Mouse (Mus musculus) embryo, embryonic 11 days (tissue): ENCODE data around the gene Ltbr.

Source experiments
- DNase-seq: peaks from one replicate; pipeline ENCODE4 v3.0.0-alpha.2; 2015

Gene Ltbr

DNA sequence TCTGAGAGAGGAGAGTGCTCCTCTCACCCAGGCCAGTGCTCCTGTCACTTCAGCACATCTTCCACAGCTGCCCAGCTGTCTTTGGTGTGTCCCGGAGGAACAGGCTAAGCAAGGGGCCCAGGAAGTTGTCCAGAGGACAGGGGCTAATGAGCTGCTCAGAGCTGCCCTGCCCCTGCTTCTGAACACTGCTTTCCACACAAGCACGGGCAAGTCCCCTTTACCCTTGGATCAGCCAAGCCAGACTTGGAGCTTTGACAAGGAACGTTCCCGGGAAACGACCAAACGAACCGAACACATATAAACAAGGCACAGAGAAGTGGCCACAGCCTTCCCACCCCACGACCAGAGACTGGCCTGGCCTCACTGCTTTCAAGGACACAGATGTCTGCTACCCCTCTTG lies 30.4 kb upstream of the Ltbr start:
- DNase-seq, result no peak

DNA sequence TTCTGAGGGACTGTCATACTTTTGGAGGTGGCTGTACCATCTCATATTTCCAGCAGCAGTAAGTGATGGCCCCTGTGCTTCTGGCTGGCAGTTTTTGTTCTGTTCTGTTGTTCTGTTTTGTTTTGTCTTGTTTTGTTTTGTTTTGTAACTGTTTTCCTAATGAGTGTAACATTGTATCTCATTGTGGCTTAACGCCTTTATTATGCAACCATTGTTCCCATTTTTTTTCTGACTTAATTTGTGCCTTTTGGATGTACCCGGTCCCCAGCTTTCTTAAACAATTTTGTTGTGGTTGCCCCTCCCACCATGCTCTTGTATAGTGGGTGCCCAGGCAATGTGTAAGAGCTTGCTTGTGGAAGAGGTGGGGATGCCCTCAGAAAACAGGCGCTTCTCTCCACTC lies 28.5 kb upstream of the Ltbr start:
- DNase-seq, result no peak

DNA sequence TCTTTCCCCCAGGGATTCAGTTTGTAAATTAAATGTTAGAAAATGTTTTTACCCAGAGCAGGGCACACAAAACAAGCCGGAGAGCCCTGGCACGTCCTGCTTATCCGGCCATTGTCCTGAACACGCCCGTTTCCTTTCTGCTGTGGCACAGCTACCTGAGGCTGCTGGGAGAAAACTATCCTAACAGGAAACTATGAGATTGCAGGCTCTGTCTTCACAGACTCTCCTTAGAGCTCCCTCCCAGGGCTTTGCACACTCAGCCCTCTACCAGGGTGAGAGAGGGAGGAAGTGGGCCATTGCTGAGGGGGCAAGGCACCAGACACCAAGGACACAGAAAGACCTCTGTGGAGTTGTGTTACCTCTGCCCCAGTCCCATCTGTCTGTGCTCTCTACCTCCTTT lies 26.6 kb upstream of the Ltbr start:
- no peak for DNase-seq

DNA sequence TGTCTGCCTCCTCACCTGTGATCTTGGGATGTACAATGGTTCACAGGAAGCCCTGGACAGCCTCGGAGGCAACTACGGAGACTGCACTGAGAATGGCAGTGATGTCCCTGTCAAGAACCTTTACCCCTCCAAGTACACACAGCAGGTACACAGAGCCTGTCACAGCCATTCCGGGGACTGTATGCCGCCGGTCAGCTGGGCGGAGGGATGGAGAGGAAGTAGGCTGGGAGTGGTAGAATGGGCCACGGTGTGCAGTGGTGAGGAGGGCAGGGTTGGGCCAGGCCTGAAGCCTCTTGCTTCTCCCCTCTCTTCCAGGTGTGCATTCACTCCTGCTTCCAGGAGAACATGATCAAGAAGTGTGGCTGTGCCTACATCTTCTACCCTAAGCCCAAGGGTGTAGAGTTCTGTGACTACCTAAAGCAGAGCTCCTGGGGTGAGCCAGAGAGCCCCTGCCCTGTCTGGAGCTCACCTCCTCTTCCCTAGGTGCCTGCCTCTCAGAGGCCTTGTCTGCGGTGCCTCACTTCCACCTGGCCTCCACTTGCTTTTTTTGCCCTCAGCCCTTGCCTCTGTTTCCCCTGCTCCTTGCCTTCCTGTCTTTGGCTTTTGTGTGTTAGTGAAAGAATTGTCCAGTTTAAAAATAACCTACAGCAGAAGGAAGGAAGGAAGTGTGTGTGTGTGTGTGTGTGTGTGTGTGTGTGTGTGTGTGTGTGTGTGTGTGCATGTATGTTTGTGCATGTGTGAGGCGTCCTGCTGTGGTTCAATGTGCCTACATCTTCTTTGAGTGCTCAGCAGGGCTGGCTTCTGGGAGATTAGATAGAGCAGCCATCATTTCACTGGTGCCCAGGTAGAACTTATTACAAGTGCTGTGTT lies 25.3 kb upstream of the Ltbr start:
- no peak for DNase-seq

DNA sequence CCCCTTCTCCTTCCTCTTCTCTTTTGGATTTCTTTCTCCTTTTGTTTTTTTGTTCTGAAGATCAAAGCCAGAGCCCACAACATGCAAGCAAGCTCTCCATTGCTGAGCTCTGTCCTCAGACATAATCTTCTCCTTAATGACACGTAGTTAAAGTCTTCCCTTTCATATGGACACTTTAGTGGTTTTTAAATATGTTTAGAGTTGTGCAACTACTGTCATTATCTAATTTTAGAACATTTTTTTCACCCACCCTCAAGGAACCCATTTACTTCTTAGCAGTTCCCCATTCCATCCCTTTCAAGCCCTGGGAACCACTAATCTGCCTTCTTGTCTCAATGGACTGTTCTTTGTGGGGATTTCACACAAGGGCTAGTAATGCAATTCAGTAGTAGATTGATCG lies 20.7 kb upstream of the Ltbr start:
- DNase-seq, result no peak

DNA sequence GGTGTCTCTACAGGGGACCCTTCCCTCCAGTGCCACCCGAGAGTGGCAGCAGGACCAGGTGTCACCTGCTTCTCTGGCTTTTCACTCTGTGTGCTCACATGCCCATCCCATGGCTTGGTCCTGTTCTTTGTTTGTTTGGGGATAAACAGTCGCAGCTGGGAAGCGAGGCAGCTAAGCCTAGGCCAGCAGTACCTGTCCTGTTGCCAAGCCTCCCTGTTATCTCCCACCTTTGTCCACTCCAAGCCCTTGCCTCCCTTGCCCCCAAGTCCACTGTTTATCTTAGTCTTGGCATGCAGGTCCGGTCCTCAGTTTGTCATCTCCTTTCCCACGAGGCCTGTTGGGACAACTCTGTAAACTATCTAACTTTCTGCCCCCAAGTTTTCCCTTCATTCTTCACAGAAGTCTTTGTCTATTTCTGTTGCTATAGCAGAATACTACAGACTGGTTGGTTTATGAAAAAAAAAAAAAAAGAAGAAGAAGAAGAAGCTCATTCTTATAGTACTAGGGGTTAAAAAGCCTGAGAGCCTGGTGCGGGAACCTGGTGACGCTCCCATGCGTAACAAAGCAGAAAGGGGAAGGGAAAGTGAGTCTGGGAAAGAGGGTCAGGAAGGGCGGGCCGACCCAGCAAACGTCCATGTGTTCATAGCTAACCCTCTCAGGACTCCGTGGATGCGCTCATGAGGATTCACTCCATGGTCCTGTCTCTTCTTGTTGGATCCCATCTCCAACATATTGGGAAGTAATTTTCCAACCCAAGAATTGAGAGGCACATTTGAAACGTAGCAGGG lies 19.6 kb upstream of the Ltbr start:
- DNase-seq, result no peak

DNA sequence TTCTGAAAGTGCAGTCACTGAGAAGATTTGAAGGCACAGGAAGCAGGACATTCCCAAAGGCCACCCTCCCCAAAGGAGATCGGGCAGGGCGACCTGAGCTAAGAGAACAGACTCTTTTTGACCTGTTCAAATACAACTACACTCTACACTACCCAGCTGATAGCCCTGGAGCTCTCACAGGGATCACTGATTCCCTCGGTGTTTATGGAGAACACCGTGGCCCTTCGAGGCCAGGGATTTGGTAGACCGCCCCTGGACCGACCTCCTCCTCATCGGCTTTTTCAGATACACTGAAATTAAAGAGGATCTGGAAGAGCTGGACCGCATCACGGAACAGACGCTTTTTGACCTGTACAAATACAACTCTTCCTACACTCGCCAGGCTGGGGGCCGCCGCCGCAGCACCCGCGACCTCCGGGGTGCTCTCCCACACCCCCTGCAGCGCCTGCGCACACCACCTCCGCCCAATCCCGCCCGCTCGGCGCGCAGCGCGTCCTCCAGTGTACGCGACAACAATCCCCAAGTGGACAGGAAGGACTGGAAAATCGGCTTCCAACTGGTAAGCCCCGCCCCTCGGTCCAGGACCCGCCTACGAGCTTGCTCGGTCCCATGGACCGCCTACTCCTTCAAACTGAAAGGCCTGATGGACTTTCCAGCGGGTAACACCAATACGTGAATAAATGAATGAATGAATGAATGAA lies 17.1 kb upstream of the Ltbr start:
- DNase-seq, result peak; percentile 92

DNA sequence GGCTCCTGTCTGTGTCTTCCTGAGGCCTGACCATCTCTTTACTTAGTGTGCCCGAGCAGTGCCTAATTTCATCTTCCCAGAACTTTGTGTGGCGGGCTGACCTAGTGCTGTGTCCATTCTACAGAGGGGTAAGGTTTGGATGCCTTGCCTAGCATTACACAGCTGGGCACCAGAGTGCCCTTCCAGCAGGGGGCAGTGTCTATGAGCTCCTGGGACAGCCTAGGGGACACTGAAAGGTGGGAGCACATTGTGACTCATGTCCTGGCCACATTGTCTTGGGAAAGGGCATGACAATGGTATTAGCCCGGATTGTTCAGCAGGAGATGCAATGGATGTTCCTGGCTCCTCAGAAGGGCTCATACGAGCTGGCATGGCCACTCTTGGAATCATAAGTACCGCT lies 14.6 kb upstream of the Ltbr start:
- no peak for DNase-seq

DNA sequence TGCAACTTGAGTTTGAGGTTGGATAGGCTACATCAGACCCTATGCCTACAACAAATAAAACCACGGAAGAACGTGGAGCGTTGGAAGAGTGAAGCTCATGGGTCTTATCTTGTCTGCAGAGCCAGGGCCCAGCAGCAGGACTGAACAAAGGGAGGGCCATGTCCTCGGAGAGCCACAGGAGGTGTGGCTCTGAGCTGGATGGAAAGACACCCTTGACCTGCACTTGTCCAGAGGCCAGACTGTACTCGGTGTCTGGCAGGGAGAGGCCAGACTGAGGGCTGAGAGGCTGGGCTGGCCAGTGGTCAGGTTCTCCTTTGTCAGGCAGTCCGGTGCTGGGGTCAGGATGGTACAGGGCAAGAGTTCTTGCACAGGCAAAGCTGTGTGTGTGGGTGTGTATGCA lies 11.7 kb upstream of the Ltbr start:
- no peak for DNase-seq

DNA sequence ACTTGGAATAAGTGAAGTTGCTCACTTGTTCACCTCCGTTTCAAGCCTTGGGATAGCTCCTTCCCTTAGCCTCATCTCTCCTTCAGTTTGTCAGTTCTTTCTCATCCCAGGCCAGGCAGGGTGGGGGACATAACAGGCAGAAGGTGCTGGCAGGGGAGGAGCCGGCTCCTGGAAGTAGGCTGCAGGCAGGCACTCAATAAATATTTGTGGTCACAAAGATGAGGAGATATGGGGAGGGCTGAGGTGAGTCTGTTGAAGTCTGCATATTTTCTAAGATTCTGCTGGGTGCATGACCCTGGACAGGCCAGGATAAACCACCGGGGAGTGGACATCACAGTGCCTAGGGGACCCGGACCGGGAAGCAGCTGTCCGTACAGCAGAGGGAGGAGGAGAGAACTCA lies 9.9 kb upstream of the Ltbr start:
- DNase-seq, result no peak

DNA sequence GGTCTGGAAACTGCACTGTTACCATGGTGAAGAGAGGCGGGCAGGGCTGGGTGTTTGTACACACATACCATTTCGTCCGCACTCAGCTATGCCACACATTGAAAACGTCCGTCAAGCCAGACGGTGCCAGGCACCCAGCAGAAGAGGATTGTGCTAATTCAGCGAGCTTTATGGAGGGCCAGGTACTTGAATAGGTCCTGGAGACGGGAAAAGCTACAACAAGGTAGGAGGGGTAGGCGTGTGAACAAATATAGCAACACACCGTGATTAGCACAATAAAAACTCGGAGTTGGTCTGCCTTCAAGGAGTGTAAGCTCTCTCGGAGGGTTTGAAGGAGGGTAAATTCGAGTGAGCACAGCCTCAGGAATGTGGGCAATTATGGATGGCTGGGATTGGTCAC lies 9.1 kb upstream of the Ltbr start:
- no peak for DNase-seq

DNA sequence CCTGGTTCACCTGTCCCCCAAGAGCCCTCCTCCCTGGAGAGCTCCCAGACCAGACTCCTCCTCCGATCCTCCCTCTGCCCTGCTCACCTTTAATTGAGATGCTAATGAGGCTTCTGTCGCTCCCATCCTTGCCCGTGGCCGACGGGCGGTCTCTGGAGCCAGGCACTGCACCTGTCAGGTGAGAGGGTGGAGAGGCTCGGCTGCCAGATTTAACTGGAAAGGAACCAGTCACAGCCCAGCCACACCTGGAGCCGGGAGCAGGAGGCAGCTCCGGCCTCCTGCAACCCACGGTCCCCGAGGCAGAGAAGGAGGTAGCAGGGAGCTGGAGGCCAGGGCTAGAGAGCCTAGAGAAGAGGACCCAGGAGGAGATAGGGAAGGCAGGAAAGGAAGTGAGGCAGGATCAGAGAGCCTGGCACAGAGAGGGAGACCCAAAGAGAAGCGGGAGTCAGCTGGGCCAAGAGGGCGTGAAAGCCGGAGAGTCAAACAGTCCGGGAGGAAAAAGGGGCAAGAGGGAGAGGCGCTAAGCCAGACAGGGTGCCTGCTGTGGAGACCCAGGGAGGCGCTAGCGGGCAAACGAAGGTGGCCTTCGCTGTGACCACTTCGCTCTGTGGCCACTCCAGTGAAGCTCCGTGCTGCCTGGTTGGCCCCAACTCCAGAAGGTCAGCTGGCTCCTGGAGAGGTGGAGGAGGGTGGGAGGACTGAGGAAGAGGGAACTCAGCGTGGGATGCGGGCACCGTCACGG lies 7.6 kb upstream of the Ltbr start:
- no peak for DNase-seq

DNA sequence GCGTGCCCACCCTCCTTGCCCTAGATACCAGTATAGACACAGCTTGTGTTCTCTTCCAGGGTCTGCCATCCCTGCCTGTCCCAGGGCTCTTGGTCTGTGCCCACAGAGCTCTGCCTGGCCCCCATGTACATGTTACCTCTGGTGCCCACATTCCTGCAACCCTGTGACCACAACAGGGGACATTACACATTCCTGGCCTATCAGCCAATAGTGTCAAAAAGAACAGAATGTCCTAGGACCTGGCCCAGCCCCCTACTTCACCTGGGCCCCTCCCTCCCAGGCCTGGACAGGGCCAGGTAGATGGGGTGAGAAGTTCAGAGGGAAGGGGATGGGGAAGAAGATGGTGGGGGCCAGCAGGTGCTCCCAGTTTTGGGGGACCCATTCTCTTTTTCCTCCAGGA lies 6.6 kb upstream of the Ltbr start, which contains the start of gene Scnn1a:
Gene Scnn1a, plus strand, starts transcription at position 337 of the 400 bp plus-strand sequence.
- no peak for DNase-seq

DNA sequence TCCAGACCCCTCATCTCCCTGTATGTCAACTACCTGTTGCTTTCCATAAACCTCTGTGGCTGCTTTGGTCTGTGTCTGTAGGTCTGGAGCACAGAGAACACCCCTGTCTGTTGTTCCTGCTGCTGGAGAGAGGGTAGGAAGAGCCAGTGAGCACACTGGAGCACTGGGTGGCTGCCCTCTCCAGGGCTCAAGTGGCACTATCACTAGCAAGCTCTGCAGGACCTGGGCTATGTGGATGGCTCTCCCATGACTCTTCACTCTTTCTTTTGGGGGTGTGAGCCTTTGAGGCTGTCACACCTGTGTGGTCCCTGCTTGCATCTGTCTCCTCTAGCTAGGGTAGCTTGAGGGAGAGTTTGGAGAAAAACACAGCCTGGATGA lies 6.2 kb upstream of the Ltbr start:
- DNase-seq, result no peak

DNA sequence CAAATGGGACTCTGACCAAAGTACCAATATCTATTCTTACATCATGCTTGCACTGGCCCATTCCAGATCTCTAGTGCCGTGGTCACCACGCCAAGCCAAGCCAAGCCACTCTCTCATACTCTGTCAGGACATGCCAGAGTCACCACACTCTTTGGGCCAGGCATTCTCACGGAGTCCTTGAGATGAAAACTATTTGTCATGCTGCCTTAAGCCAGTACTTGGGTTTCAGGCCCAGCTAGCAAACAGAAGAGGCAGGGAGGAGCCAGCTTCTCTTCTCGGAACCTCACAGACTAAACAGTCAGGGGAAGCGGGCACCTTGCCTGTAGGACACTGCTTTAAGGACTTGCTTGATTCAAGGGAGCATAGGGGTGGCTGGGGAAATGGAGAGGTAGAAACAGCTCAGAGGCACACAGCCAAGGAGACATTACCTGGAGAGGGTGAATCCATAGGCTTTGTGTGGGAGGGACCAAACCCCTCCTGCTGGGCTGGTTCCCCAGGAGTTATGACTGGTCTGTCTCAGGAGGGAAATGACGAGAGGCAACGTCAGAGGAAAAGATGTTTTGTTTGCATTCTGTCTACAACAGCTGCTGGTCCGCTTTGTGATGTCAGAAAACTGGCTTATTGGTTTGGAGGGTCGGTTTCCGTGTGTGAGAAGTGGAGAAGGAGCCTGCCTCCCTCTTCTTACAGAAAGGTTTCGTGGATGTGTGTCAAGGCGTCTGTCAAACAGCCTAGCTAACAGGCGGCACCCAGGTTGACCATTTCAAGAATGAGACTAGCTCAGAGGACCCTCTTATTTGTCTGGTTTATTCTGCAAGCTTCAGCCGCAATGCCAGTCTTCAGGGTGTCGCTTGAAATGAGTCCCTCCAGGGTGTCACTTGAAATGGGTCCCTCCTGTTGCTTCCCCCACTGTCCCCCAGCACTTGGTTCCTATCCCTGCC lies 5.6 kb upstream of the Ltbr start:
- DNase-seq, result no peak

DNA sequence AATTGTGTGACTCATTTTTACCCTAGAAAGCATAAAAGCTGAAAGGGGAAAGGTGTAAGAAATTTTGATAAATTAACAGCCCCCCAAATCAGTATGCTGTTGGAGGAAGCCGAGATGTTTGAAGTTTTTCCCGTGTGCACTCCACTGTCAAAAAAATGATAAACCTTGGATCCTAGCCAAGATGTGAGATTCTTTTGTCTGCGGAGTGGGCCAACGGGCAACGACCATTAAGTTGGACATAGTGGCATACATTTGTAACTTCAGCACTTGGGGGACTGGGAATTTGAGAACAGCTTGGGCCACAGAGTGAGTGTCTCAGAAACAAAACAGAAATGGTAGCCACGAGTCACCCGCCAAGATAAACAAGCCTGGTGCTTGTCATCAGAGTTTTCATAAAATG lies 3.4 kb upstream of the Ltbr start:
- DNase-seq, result no peak

DNA sequence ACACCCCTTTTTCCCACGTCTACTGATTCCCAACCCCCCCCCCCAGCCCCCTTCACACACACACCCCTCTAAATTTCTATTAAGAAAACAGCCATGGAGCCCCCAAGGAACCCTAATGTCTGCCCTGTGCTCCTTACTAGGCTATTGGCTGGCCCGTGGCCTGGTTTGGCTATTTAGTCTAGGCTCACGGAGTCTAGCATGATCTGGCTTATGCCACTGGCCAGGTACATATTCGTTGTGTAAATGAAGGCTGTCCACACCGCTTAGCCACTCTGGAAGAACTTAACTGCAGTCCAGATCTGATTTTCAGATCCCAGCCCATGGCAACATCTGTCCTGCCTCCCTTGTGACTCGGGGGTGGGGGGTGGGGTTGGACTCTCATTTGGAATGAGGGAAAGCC lies 1.1 kb upstream of the Ltbr start:
- no peak for DNase-seq

DNA sequence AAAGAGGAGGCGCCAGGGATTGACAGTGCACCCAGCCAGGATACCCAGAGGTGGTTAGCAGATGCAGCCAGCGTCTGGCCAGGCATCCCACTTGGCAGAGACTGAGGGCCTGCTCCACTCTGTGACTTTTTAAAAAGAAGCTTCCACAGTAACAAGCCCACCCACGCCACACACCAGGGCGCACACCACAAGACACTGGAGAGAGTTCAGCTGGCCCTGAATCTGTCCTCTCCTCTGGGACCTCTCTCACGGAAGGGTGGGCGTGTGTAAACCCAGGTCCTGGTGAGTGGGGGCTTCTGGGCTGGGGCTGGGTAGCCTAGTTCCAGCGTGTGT lies 512 bp upstream of the Ltbr start:
- no peak for DNase-seq

DNA sequence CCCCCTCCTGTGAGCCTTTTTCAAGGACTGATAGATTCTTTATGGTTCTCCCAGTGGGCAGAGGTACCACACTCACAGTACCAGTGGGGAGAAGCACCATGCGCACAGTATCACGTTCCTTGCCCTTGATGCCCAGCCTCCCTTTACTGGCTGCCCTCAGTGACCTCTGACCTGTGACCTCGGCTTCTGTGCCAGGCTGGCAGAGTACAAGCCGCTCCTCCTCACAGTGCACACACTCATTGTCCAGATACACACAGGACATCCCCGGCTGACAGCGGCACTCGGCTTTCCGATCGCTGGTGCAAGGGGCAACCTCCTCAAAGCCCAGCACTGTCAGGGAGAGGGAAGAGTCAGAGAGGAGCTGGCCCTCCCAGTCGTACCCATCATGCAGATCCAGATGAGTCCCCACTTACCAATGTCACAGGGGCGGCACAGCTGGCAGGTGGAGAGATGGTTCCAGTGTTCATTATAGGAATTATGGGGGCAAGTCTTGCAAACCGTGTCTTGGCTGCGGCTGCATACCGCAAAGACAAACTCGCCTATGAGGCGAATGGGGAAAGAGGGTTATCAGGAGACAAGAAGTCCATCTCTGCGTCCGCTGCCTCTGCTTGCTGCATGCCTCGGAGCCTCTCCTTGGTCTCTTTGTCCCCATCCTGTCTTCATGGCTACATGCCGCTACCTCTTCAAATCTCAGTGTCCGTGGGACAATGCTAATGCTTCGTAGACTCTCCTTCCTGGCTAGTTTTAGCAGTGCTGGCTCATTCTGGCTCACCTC lies 917 bp downstream of the Ltbr start:
- DNase-seq, result no peak

DNA sequence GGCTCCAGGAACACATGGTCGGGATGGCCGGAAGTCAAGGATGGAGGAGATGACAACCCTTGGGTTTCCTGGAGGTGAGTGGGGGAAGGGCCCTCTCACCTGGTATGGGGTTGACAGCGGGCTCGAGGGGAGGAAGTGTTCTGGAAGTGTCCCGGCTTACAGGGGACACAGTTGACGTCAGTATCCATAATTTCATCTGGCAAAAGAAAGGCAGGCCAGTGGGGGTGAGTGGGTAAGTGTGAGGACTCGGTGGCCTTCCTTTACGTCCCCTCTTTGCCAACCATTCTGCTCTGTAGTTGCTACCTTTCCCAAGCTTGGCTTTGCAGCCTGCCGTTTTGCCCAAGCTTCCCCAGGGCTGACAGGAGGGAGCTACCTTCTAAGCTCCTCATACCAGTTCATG lies 1.5 kb downstream of the Ltbr start:
- no peak for DNase-seq

DNA sequence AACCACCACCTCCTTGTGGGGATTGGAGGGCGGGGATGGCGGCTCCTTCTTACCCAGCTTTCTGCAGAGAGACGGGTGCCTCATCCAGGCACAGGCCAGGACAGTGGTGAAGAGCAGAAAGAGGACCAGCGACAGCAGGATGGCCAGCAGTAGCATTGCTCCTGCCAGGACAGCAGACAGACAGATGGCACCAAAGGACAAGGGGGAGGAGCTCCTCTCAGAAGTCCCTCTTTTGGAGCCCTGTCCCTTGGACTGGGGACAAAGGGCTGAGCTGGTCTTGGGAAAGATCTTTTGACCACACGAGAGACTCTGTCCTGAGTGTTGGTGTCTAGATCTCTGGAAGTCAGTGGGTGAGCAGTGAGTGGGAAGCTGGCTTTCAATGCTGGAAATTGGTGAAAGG lies 4.3 kb downstream of the Ltbr start:
- DNase-seq, result no peak
